Mouse (Mus musculus) stomach, postnatal 0 days (tissue): ENCODE data around the gene Sbno1.

Source experiments
- CTCF ChIP-seq: IDR thresholded peaks from 2 replicates; pipeline ENCODE4 v1.5.1; 2016; ENCODE audit warnings: antibody characterized with exemption, low read depth, mild to moderate bottlenecking, moderate library complexity
- EP300 ChIP-seq: optimal IDR thresholded peaks from 2 replicates; pipeline ENCODE3; 2016; ENCODE audit warnings: antibody characterized with exemption

DNA sequence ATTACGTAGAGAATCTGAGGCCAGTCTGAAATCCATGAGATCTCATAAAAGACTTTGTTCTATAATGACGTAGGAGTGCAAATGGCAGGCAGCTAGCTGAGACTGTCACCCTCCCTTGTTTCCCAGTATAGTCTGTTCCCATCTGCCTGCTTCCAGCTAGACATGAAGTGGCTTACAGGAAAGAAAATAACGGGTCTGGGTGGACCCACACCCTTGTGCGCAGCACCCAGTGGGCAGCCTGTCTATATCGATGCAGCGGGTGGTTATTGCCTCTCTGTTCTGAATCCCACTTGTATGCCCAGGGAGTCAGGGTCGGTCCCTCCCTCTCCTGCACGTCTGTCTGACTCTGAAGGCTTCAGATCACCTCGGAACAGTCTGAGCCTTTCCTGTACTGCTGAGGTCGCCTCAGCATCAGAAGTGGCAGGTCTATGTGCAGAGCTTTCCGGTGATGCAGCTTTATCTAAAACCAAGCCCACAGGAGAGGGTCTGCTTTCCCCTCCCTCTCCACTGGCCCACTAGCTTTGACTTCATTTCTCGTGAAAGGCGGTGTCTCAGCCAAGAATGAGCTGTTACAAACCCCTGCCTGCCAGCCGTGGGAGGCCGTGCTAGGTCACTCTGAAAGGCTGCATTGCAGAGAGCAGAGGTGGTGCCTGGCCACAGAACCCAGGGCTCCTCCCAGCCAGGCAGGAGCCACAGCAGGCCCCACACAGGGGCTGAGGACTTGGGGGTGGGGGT, 26.9 kb upstream of the Sbno1 start:
- TF ChIP-seq CTCF (no peak), EP300 (no peak)
